Mouse (Mus musculus): ENCODE data around the gene Ubald1.

- TF ChIP-seq CTCF (IDR thresholded peaks at IDR 0.05; ENCODE audit: insufficient read depth, low read depth, low read length) (no peak), POLR2A (IDR thresholded peaks at IDR 0.05; ENCODE audit: insufficient read depth, low read depth, low read length) (no peak)
These were observed 39.9 kb downstream of the Ubald1 start for GRCm38 (mm10) chr16:4840231-4840630.
